ENCODE assay signal across 17 mouse cellular contexts in genomic region chr15:51734194-51734593, GRCm38 (mm10).
"Had no signal": no experiment of that assay in that cellular context is flagged by ENCODE, and none has a peak within 500 bp of the region (broad histone marks: within the 10 kb centered on the region; RNA-seq: fewer than 3 reads in every experiment).

No protein-coding gene starts in this region.

- H3K36me3 ChIP-seq: liver, embryonic 15.5 days; midbrain, embryonic 10.5 days; midbrain, embryonic 12.5 days; neural tube, embryonic 13.5 days; stomach, embryonic 15.5 days had no signal

- H3K27me3 ChIP-seq: liver, embryonic 15.5 days; midbrain, embryonic 12.5 days; neural tube, embryonic 13.5 days; stomach, embryonic 15.5 days had no signal

- H3K4me2 ChIP-seq: liver, embryonic 15.5 days; lung, embryonic 14.5 days; midbrain, embryonic 12.5 days; neural tube, embryonic 13.5 days; stomach, embryonic 15.5 days had no signal

- H3K4me1 ChIP-seq: liver, embryonic 15.5 days; midbrain, embryonic 10.5 days; midbrain, embryonic 12.5 days; neural tube, embryonic 13.5 days had no signal

- H3K4me3 ChIP-seq: liver, embryonic 15.5 days; midbrain, embryonic 10.5 days; midbrain, embryonic 12.5 days; myocyte; neural tube, embryonic 13.5 days; stomach, embryonic 15.5 days had no signal

- H3K9ac ChIP-seq: liver, embryonic 15.5 days; lung, embryonic 14.5 days; midbrain, embryonic 12.5 days; neural tube, embryonic 13.5 days; stomach, embryonic 15.5 days had no signal

- DNase-seq: lung, adult 18-20 months; lung, embryonic 14.5 days; lung, postnatal 10 days; lung, postnatal 4 days; midbrain, embryonic 14.5 days; right cerebral cortex, postnatal 14 days; thymus, adult 2 months; thymus, postnatal 25 days; thymus, postnatal 4 days had no signal

- H3K9me3 ChIP-seq: liver, embryonic 15.5 days; midbrain, embryonic 12.5 days; neural tube, embryonic 13.5 days; stomach, embryonic 15.5 days had no signal

- ATAC-seq: midbrain, embryonic 16.5 days had no signal

- H3K27ac ChIP-seq: liver, embryonic 15.5 days; midbrain, embryonic 10.5 days; midbrain, embryonic 12.5 days; neural tube, embryonic 13.5 days; stomach, embryonic 15.5 days; stomach, postnatal 0 days had no signal
